Mouse (Mus musculus) T-helper 17 cell (primary cell): ENCODE results near the gene Sec22a.

Source experiments
- in situ Hi-C, 2 experiments: fragments of 300-600 bp; cut with MboI, MseI; formaldehyde crosslinking; loops; 1 replicate in 1 of 2; 2 replicates in 1 of 2; pipeline ENCODE4 v1.15.1; 2025; ENCODE audit warnings: high pct_unique_total_duplicates in 2 of 2

The Sec22a gene

DNA sequence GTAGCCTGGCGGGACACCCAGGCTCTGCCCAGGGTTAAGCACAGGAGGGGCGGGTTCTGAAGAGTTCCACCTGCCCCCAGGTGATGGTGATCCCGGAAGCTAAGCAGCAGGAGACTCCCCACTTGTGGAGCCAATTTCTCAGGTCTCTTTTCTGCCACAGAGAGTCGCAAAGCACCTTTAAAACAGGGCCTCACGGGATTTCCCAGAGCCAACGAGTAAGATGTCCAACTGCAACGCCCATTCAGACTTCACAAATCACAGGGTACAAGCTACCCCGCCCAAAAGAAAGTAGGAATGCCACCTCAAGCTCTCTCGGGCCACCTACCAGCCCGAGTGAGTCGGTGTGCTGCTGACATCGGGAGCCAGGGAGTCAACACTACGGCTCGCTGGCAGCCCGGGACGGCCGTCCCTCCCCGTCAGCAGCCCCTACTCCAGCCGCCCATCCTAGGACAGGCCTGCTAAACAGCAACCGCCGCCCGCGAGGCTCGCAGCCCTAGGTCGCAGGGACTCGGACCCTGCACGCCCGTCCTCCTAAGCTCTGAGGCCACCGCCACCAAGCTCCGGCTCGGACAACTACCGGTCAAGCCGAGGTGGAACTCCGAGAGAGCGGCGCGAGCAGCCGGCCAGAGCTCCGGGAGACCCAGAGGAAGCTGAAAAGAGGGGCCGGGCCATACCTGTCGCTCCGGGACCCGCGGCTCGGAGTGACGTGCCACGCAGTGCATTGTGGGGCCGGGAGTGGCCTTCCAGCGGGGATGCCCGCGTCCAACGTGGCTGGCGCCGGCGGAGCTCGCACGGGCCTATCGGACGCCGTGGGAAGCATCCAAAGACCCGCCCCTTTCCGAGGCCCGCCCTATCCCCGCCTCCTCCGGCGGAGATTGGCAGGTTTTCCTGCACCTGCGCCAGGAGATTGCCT is at the start of gene Sec22a:
Sec22a (minus strand) TSS at position 769 of the 913 bp plus-strand sequence.
- in situ Hi-C loops: loop anchor here in 1 of 2 experiments (25.0 kb wide), 2 partner anchors 449 to 599 kb away; no protein-coding TSS in a partner anchor

DNA sequence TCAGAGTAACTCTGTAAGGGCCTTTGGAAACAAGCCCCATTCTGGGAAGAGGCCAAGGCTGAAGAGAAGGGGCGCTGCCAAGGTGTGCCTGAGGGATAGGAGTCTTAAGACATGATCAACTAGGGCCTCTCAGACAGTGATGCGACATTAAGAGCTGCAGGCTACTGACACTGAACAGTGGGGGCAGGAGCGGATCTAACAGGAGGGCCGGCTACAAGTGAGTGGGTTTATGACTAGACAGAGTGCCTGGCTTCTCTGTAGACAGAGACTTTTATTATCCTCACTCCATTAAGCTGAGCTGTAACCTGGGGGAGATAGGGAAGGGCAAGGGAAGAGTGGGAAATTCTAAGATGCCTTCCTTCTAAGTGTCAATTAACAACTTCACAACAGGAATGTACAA is 43.0 kb upstream of the Sec22a start:
- in situ Hi-C loops: no loop called here

DNA sequence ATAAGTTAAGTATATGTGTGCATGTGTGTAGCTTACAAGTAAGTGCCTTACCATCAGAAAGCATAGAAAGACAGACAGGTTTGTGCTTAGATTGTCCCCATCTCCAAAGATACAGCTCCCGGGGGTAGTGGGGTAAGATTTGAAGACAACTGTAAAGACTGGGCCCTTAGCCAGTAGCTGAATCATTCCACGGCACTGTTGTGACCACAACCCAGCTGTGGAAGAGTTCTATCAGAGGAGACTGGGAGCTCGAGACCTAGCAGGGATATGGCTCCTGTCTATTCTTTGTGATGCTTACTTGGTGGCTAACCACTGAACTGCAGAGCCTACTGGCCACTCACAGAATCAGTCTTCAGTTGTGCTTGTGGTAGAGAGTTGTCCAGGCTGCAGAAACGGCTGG is 42.4 kb upstream of the Sec22a start:
- in situ Hi-C loops: no loop called here

DNA sequence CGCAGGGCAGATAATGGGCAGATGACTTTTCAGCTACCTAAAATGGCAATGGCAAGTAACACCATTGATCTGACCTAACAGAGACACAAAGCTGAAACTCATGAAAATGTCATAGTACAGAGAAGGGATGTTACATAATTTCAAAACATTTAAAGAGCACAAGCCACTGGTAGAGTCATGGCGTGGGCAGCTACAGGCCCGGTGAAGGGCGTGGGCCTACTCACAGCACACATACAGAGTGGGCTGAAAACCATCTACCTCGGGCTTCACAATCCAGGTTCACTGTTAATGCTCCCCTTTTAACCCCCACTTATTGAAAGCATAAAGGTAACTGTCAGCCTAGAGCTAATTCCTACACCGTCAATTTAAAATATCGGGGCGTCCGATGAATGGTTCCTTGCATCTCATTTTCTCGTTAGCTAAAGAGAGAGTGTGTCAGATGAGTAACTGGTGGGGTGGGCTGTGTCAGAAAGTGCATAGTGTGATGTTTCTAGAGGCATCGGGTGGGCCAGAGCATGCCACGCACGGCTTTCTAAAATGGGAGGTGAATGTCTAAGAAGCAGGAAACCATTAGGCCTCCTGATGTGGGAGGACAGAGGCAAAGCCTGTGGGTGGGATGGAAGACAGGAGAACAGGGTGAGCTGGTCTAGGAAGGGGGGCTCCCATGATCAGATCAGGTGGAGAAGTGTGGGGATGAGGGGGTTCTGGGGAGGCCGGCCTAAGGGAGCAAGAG is 41.8 kb upstream of the Sec22a start:
- in situ Hi-C loops: no loop called here

DNA sequence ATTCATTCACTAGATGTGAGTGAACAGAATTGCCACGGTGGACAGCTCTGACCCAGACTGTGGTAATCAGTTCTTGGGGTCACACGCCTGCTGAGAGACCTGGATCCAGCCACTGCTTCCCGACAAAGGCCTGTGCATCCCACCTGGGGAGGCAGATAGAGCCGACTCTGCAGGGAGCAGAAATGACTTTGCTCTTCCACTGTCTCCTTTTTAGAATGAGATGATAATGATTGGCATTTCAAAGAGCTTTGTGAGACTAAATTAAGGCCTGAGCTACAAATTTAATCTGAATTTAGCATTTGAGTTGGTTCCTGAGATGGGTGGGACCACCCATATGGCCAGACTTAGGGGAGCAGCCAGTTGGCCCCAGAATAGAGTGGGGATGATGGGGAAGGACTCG is 41.1 kb upstream of the Sec22a start:
- in situ Hi-C loops: no loop called here

DNA sequence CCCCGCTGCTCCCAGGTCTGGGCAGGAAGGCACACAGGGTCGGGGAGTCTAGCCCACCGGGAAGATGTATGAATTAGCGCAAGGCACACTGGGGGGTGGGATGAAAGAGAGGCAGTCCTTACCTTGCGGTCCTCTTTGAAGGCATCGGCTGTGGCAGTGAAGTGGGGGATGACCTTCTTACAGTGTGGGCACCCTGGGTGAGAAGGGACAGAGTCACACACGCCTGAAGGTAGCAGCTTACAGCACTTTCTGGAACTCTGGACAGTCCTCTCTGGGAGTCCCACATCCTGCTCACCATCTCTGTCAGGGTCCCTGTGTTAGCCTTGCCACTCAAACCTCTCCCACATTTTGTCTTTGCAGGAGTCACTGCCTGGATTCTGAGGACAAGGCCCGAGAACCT is 40.2 kb upstream of the Sec22a start:
- in situ Hi-C loops: no loop called here

DNA sequence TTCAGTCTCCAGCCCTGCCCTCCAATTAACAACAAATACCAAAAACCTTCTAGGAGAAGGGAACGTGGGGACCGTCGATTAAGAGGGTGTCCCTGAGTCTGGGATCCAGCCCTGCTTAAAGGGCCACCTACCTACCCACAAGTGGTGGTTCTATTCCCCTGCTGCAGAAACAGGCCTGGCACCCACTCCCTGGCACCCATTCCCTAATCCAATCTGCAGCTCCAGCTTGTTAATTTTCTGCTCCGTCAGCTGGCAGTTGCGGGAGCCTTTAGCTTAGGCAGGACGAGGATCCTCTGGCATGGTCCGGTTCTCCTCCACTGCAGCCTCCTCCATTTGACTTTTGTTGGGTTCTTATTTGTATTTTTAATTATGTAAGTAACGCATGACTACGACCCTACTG is 39.6 kb upstream of the Sec22a start:
- in situ Hi-C loops: no loop called here

DNA sequence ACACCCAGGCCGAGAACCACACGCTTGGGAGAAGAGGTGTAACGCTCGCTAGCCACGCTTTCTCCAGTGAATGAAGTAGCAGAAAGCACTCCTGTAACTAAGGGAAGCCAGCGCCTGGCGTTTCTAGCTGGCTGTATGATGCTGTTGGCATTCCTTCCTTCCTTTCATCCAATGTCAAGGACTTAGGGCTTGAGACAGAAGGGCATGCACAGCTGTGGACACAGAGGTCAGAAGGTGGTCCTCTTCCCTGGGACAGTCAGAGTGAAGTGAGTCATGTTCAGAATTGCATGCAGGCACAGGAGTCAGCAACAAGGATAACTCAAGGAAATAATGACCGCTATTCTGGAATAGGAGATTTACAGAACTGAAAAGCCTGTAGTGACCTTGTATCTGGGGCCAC is 29.1 kb upstream of the Sec22a start:
- in situ Hi-C loops: no loop called here

DNA sequence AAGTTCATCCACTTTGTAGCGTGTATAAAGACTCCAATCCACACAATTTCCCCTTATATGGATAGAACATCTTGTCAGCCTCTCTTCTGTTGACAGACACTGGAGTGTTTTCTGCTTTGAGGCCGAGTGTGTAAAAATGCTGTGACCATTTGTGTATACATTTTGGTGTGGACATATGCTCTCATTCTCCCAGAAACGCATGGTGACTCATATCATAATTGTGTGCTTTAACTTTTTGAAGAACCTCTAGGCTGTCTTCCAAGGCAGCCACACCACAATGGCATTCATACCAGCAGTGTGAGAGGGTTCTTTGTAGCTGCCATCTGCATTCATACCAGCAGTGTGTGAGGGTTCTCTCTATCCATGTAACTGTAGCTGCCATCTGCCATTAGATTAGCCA is 21.9 kb upstream of the Sec22a start:
- in situ Hi-C loops: no loop called here

DNA sequence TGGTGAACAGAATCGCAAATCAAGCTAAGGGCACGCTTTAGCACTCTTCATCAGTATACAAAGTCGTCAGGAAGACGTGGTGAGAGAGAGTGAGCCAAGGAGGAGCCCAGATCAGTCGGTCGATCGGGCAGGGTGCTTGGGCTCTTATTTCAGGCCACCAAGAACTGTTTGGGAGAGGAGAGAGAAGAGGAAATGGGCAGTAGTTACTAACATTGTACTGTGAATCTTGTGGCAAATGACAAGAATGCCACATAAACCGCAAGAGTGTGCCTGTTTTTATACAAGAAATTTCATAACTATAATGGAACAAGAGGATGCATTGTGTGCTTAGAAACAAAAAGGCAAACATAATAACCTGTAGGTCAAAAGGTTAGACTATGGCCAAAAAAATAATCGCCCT is 16.3 kb upstream of the Sec22a start:
- in situ Hi-C loops: no loop called here

DNA sequence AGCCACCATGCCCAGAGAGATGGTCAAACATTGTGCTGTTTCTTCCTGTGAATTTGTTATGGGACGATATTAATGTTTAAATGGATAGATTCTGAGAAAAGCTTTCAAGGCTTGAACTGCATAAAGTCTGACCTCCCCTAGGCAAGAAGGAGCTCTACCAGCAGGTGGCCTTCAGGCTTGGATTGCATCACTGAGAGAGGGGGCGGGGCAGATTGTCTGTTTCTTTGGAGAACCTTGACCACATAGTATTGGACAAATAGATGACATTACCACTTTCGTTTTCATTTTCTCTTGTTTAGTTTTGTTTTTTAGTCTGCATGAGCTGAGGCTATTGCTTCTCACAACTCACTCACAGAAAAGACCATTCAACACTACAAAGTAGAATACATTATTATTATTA is 15.6 kb upstream of the Sec22a start:
- in situ Hi-C loops: no loop called here

DNA sequence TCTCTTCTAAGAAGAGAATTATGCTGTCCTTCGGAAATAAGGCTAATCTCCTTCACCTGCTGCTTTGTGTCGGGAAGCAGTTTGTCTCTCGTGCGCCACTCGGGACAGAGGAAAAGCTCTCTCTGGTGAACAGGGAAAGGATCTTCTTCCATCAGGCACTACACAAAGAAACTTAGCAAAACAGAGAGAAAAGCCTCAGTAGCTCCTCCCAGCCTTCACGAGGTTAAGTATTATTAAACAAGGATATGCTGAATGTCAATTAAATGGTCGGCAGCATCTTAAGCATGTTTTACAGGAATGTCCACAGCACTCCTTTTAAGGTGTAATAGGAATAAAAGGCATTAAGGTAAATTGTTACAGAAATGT is 328 bp upstream of the Sec22a start:
- in situ Hi-C loops: loop anchor here in 1 of 2 experiments (25.0 kb wide), 2 partner anchors 448 to 598 kb away; no protein-coding TSS in a partner anchor

DNA sequence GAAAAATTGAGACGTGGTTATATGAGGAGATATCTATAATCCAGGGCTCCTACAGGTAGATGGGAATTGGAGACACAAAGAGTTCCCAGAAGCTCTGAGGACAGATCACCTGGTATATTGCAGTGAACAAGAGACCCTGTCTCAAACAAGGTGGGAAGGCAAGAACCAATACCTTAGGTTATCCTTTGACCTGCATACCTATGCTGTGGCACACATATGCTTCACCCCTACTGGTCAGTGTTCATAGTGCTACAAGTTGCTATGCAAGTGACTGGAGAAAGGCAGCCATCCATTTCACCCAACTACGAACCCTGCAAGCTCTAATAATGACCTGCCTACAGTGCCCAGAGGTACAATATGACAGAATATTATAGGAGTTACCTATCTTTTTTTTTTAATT is 1.5 kb downstream of the Sec22a start:
- in situ Hi-C loops: loop anchor here in 1 of 2 experiments (25.0 kb wide), 2 partner anchors 450 to 600 kb away; no protein-coding TSS in a partner anchor

DNA sequence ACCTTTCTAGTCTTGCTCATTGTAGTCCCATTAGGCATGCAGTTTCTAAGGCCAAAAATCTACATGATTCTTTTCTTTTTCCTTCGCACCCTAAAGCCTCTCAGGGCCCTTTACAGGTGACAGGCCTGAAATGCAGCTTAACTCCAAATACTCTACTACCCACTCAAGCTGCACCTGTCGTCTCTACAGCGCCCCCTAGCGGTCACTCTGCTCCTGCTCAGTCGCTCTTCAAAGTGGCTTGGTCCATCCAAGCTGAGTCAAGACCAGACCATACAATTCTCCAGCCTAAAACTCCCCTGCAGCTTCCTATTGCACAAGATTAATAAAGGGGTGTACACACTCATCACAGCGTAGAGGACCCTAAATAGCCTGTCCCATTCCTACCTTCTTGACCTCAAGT is 3.1 kb downstream of the Sec22a start:
- in situ Hi-C loops: loop anchor here in 1 of 2 experiments (25.0 kb wide), 2 partner anchors 452 to 602 kb away; no protein-coding TSS in a partner anchor

DNA sequence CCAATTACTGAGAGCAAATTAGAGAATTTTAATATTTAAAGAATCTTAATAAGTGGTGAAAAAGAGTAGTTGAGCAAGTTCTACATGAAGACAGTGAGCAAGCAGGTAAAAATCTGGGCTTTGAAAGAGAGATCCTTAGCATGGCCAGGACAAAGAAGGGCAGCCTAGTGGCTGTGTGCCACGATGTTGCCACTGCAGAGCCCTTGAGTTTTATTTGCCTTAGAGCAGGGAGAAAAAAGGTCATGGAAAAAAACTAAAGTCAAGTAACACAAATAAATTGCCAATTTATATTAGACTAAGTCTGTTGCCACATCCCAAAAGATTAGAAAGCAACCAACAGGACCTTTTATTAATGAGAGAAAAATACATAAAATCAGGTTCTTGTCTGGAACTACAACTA is 6.3 kb downstream of the Sec22a start:
- in situ Hi-C loops: loop anchor here in 1 of 2 experiments (25.0 kb wide), 2 partner anchors 455 to 605 kb away; no protein-coding TSS in a partner anchor

DNA sequence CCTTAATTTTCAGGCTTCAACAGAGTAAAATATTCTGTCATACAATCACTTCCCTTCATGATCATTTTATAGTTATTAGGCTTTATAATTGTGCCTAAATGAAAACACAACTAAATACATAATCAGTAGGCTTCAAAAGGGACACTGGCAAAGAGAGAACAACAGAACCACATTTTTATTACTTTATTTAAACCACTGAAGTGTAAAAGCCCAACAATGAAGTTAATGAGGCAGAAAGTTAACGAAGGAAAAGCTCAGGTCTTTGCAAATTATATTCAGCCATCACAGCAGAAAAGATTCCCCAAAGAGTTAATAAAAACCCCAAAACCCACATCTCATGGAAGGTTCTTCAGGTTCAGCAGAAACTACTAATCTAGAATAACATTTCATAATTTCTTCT is 33.3 kb downstream of the Sec22a start:
- in situ Hi-C loops: no loop called here

DNA sequence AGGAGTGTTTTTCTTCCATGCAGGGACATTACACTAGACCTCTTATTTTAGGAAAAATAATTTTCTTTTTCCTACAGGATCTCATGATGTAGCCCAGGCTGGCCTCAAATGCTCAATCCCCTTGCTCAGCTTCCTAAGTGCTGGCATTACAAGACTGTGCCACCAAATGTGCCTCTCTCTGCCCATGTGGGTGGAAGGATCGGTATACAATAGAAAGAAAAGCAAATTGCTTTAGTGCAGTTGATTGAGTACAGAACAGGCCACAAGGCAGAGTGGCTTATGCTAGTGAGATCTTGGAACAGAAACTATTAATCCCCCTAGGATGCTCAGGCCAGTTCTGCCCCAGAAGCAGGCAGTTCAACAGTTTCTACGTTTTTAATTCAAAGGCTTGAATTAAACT is 43.9 kb downstream of the Sec22a start:
- in situ Hi-C loops: loop anchor here (10.0 kb wide), 2 partner anchors 305 to 1325 kb away; no protein-coding TSS in a partner anchor

DNA sequence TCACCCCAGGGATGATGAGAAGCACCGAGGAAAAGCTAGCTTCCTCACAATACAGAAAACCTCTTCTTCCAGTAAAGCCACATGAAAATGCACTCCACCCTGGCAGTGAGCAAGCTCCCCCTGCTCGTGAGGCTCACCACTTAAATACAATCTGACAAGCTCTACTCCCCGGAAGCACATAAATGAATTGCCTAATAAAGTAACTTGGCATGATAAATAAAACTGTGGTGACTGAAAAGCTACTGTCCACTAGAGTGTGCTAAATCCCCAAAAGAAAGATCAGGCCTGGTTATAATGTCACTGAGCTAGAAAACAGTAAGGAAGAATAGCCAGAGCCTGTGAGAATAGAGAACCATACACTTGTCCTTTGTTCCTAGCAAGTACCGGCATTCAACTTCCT is 44.4 kb downstream of the Sec22a start:
- in situ Hi-C loops: loop anchor here in 1 of 2 experiments (10.0 kb wide), 1 partner anchor 305 kb away; no protein-coding TSS in a partner anchor

DNA sequence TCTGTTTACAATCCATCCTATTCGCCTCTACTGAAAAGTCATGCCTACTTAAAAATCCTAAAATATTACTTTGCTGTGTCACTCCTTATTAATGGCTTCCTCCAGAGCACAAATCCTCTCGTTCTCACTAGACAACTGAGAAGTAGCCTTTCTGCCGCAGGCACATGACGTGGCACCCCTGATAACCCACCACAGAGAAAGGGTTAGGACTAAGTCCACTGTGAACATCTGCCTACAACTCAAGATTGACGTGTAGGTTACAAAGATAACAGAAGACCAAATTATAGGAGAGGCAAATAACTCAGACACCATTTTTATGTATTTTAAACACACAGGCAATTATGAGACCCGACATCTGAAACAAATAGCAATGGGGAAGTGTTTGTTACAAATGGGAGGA is 45.3 kb downstream of the Sec22a start:
- in situ Hi-C loops: loop anchor here in 1 of 2 experiments (10.0 kb wide), 1 partner anchor 306 kb away; no protein-coding TSS in a partner anchor

DNA sequence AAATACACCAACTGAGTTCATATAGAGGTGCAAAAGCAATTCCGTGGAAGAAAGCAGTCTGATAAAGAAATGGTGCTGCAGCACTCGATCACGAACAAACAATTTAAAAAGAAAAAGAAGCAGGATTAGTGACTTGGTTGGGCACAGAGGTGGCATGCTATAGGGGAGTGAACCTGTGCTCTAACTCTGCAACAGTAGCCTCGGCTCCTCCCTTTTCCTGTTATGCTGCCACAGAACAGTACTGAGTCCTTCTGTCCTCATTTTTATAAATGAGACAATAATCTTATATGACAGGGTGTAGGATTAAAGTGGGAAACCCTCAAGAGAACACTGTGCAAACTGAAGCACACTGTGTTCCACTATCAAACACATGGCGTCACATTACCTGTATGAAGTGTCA is 46.3 kb downstream of the Sec22a start:
- in situ Hi-C loops: loop anchor here in 1 of 2 experiments (10.0 kb wide), 1 partner anchor 307 kb away; no protein-coding TSS in a partner anchor

DNA sequence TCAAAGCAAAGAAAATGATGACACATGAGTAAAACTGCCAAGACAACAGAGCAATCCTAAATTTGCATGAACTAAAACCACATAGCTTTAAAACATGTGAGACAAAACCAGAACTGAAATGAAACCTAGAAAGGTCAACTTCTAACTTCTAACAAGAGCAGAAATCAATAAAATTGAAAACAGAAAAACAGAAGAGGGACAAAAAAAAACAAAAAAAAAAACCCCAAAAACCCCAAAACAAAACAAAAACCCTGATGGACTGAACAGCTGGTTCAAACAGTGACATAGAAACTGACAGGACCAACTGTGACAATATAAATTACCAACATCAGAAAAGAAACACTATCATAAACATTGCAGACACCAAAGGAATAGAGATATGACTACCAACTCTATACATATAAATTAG is 46.9 kb downstream of the Sec22a start:
- in situ Hi-C loops: loop anchor here in 1 of 2 experiments (10.0 kb wide), 1 partner anchor 308 kb away; no protein-coding TSS in a partner anchor

DNA sequence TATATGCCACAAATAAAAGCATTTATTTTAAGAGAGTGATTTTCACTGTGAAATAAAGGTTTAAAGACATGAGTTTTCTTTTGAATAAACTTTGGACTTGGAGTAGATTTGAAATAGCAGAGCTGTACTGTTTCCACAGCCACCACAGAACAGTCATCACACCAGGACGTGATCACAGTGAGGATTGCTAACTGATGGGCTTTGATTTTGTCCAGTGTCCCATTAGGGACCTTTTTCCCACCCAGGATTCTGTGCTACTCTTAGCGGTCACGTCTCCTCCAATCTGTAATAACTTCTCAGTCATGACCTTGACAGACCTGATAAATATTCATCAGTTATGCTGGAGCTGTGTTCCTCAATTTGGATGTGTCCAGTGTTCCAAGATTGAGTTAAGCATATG is 48.2 kb downstream of the Sec22a start:
- in situ Hi-C loops: loop anchor here in 1 of 2 experiments (10.0 kb wide), 1 partner anchor 309 kb away; no protein-coding TSS in a partner anchor
